Mouse (Mus musculus): ENCODE measurements around the gene Slc46a3. TPM values are rescaled to one million over a fixed set of nuclear protein-coding genes. Genes with fewer than 3 reads are reported as not detected.

The Slc46a3 gene
- total and polyA plus RNA-seq, 2 experiments from 2014 or later: 3.1 to 3.5 TPM

DNA sequence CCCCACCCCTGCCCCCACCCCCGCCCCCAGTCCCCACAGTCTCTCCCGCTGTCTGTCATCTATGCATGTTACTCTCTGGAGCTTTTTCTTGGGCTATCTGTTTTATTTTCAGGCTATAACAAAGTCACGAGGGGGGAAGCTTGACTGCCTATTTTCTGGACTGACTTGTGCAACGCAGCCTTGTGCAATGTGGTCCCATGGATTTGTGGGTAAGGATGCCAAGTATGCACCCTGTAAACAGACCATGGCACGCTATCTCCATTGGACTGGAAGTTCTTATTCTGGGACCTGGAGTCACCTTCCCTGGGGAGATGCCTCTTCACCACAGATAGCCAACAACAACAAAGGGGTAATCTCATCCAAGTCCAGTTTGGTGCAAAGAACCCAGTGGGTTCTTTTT, 17.1 kb upstream of the Slc46a3 start:
- Histone ChIP-seq H3K4me3 (ENCODE audit: low read depth, low read length) (no peak overlapping the region), H3K4me2 (ENCODE audit: low read depth, low read length) (no peak overlapping the region), H3K36me3 (replicated peaks; ENCODE audit: control insufficient read depth, insufficient read depth, low read length) (no peaks in the 10 kb centered on the region), H3K9ac (replicated peaks; ENCODE audit: low read depth, low read length) (no peak overlapping the region), H3K4me1 (ENCODE audit: control insufficient read depth, insufficient read depth) (peaks cover 11% of the 10 kb centered on the region; the same call in 1 of the 2 replicates), H3K27ac (ENCODE audit: low read depth) (no peak overlapping the region), H3K27me3 (ENCODE audit: control insufficient read depth, insufficient read depth, low read length) (no peaks in the 10 kb centered on the region), H3K9me3 (replicated peaks; ENCODE audit: control insufficient read depth, low read length) (no peaks in the 10 kb centered on the region)
- WGBS: 67% methylated on average over 5 of the region's 5 CpGs
- ATAC-seq (ENCODE audit: insufficient read depth, low read depth): no peak
- TF ChIP-seq EP300 (IDR thresholded peaks at IDR 0.05; ENCODE audit: low read depth) (no peak), CTCF (IDR thresholded peaks at IDR 0.05; ENCODE audit: low read depth) (no peak)
- DNase-seq (ENCODE audit: low spot score): no peak

DNA sequence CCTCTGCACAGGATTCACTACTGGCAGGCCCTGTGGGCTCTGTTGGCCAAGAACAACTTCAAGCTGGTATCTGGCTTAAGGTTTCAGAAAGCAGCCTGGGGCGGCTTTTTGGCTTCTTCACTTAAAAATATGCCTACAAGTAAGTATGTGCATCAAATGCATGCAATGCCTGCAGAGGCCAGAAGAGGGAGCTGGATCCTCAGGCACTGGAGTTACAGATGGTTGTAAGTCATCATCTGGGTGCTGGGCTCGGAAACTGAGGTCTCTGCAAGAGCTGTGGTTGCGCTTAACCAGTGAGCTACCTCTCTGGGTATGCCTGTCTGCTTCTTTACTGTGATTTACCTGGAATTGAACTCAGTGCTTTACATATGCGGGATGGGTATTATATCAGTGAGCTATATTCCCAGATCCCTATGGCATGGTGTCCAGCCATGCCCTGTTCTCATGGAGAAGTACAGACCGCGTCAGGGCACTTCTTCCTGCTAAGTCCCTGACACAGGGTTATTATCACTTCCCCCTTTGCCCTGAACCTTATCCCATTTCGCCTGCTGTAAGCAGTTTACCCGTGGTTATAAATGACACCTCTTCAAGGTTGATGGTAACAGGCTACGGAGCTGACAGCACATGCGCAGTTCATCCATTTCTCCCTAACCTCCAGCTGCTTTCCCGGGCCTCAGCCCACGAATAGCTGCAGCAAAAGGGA, 16.3 kb upstream of the Slc46a3 start:
- TF ChIP-seq EP300 (IDR thresholded peaks at IDR 0.05; ENCODE audit: low read depth) (no peak), CTCF (IDR thresholded peaks at IDR 0.05; ENCODE audit: low read depth) (peak; percentile 28)
- WGBS: 78% methylated on average over 12 of the region's 12 CpGs
- H3K4me3 ChIP-seq (ENCODE audit: low read depth, low read length): no peak overlapping the region

DNA sequence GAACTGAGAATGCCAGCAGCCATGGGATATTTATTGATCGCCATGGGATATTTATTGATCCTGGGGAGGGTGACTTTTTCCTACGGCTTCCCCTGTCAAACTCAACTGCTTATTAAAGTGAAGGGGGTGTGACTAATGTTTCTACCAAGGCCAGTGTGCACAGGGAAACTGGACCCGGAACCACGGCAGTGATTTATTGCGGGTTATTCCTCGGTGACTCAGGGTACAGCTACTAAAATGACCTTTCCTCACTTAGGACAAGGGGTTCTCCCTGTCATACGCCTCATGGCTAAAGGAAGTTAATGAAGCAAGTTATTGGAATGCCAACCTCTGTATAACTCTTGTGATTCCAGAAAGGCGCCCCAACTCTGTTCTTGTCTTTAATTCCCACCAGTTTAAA, 13.2 kb upstream of the Slc46a3 start:
- Histone ChIP-seq H3K9me3 (replicated peaks; ENCODE audit: control insufficient read depth, low read length) (no peaks in the 10 kb centered on the region), H3K4me2 (ENCODE audit: low read depth, low read length) (no peak overlapping the region), H3K4me3 (ENCODE audit: low read depth, low read length) (no peak overlapping the region), H3K9ac (replicated peaks; ENCODE audit: low read depth, low read length) (no peak overlapping the region), H3K27me3 (ENCODE audit: control insufficient read depth, insufficient read depth, low read length) (no peaks in the 10 kb centered on the region), H3K27ac (ENCODE audit: low read depth) (no peak overlapping the region), H3K4me1 (ENCODE audit: control insufficient read depth, insufficient read depth) (no peaks in the 10 kb centered on the region), H3K36me3 (replicated peaks; ENCODE audit: control insufficient read depth, insufficient read depth, low read length) (no peaks in the 10 kb centered on the region)
- DNase-seq (ENCODE audit: low spot score) (no peak), ATAC-seq (ENCODE audit: insufficient read depth, low read depth) (no peak)
- TF ChIP-seq EP300 (IDR thresholded peaks at IDR 0.05; ENCODE audit: low read depth): no peak
- no peak for TF ChIP-seq CTCF (IDR thresholded peaks at IDR 0.05; ENCODE audit: low read depth)
- WGBS: 89% methylated on average over 8 of the region's 8 CpGs

More for the DNA sequence above, 16.3 kb upstream of the Slc46a3 start:
- DNase-seq (ENCODE audit: low spot score) (no peak), ATAC-seq (ENCODE audit: insufficient read depth, low read depth) (no peak)
- Histone ChIP-seq H3K27ac (ENCODE audit: low read depth) (no peak overlapping the region), H3K36me3 (replicated peaks; ENCODE audit: control insufficient read depth, insufficient read depth, low read length) (no peaks in the 10 kb centered on the region), H3K4me2 (ENCODE audit: low read depth, low read length) (no peak overlapping the region), H3K27me3 (ENCODE audit: control insufficient read depth, insufficient read depth, low read length) (no peaks in the 10 kb centered on the region), H3K4me1 (ENCODE audit: control insufficient read depth, insufficient read depth) (peaks cover 8% of the 10 kb centered on the region; the same call in 1 of the 2 replicates), H3K9ac (replicated peaks; ENCODE audit: low read depth, low read length) (no peak overlapping the region), H3K9me3 (replicated peaks; ENCODE audit: control insufficient read depth, low read length) (no peaks in the 10 kb centered on the region)

DNA sequence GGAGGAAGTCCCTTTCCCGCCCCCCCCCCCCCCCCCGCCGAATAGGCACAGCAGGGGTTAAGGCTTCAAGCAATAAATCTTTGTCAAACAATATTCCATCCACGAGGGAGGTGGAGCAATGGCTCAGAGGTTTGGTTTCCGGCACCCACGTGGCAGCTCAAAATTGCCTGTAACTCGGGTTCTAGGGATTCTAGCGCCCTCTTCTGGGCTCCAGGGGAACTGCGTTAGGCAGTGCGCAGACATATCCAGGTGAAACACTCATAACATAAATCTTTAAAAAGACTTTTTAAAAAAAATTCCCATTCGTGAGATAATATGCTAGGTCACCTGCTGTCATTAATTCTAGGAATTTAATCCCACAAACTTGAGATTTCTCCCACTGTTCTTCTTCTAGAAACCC, 12.5 kb upstream of the Slc46a3 start:
- no peak overlapping the region for H3K9ac ChIP-seq (replicated peaks; ENCODE audit: low read depth, low read length)

GRCm38 (mm10) chr5:147903166-147903565, 8.6 kb upstream of the Slc46a3 start:
- Histone ChIP-seq H3K9ac (replicated peaks; ENCODE audit: low read depth, low read length) (no peak overlapping the region), H3K4me2 (ENCODE audit: low read depth, low read length) (no peak overlapping the region), H3K4me3 (ENCODE audit: low read depth, low read length) (no peak overlapping the region), H3K4me1 (ENCODE audit: control insufficient read depth, insufficient read depth) (no peaks in the 10 kb centered on the region), H3K9me3 (replicated peaks; ENCODE audit: control insufficient read depth, low read length) (no peaks in the 10 kb centered on the region), H3K27ac (ENCODE audit: low read depth) (no peak overlapping the region), H3K27me3 (ENCODE audit: control insufficient read depth, insufficient read depth, low read length) (no peaks in the 10 kb centered on the region), H3K36me3 (replicated peaks; ENCODE audit: control insufficient read depth, insufficient read depth, low read length) (no peaks in the 10 kb centered on the region)
- 77% methylated on average over 9 of the region's 9 CpGs for WGBS
- DNase-seq (ENCODE audit: low spot score) (no peak), ATAC-seq (ENCODE audit: insufficient read depth, low read depth) (no peak)
- TF ChIP-seq CTCF (IDR thresholded peaks at IDR 0.05; ENCODE audit: low read depth) (no peak), EP300 (IDR thresholded peaks at IDR 0.05; ENCODE audit: low read depth) (no peak)

More for the DNA sequence above, 12.5 kb upstream of the Slc46a3 start:
- 57% methylated on average over 8 of the region's 11 CpGs for WGBS
- no peak for DNase-seq (ENCODE audit: low spot score)
- H3K4me2 ChIP-seq (ENCODE audit: low read depth, low read length): no peak overlapping the region
- ATAC-seq (ENCODE audit: insufficient read depth, low read depth): no peak
- H3K36me3 ChIP-seq (replicated peaks; ENCODE audit: control insufficient read depth, insufficient read depth, low read length): no peaks in the 10 kb centered on the region
- no peaks in the 10 kb centered on the region for H3K4me1 ChIP-seq (ENCODE audit: control insufficient read depth, insufficient read depth)
- no peaks in the 10 kb centered on the region for H3K27me3 ChIP-seq (ENCODE audit: control insufficient read depth, insufficient read depth, low read length)
- H3K9me3 ChIP-seq (replicated peaks; ENCODE audit: control insufficient read depth, low read length): no peaks in the 10 kb centered on the region
- H3K4me3 ChIP-seq (ENCODE audit: low read depth, low read length): no peak overlapping the region
- TF ChIP-seq CTCF (IDR thresholded peaks at IDR 0.05; ENCODE audit: low read depth): no peak
- no peak for TF ChIP-seq EP300 (IDR thresholded peaks at IDR 0.05; ENCODE audit: low read depth)
- H3K27ac ChIP-seq (ENCODE audit: low read depth): no peak overlapping the region
